Mouse (Mus musculus) ES-E14 (cell line): ENCODE results near the gene Klf6.

Experiments used
- CHD2 ChIP-seq: IDR thresholded peaks from 2 replicates; pipeline ENCODE4 v1.6.1; 2014; ENCODE audit warnings: mild to moderate bottlenecking, low read depth, low read length, inconsistent platforms
- MAFK ChIP-seq: IDR thresholded peaks from 2 replicates; pipeline ENCODE4 v1.6.1; 2014; ENCODE audit warnings: mild to moderate bottlenecking, low read depth, low read length, inconsistent platforms; ENCODE audit not compliant: insufficient read depth
- ZC3H11A ChIP-seq: IDR thresholded peaks from 2 replicates; pipeline ENCODE4 v1.6.1; 2012; ENCODE audit warnings: low read depth, mild to moderate bottlenecking, inconsistent platforms, low read length, borderline replicate concordance
- ZNF384 ChIP-seq: IDR thresholded peaks from 2 replicates; pipeline ENCODE4 v1.6.1; 2012; ENCODE audit warnings: low read depth, low read length, inconsistent platforms

GRCm38 (mm10) chr13:5890035-5890434, 28.8 kb downstream of the Klf6 start:
- no peak for TF ChIP-seq ZNF384
- no peak for TF ChIP-seq MAFK
- TF ChIP-seq ZC3H11A: no peak
- TF ChIP-seq CHD2: no peak
